Mouse (Mus musculus) T-helper 1 cell (primary cell): Measurements from ENCODE around the gene Ap1m2.
"Not testable (repeated sequence)": the region's sequence is repeated elsewhere in the genome, so short reads cannot be mapped to it uniquely, and the experiment has no call there.

Source experiments
- in situ Hi-C: fragments of 300-600 bp; cut with MboI, MseI; formaldehyde crosslinking; loops from one replicate; pipeline ENCODE4 v1.15.1; 2025; ENCODE audit warnings: high pct_unique_total_duplicates

Ap1m2 gene

GRCm38 (mm10) chr9:21261831-21262230 is 50.3 kb downstream of the Ap1m2 start:
- in situ Hi-C loops = no loop called here

- in situ Hi-C loops = no loop called here
These were observed 51.6 kb downstream of the Ap1m2 start for GRCm38 (mm10) chr9:21260491-21261040.

GRCm38 (mm10) chr9:21256349-21256748 is 55.8 kb downstream of the Ap1m2 start:
- in situ Hi-C loops = not testable (repeated sequence)

- in situ Hi-C loops = no loop called here
These were observed 57.4 kb downstream of the Ap1m2 start for GRCm38 (mm10) chr9:21254690-21255089.

- in situ Hi-C loops = no loop called here
These were observed 60.9 kb downstream of the Ap1m2 start for GRCm38 (mm10) chr9:21251116-21251735.

GRCm38 (mm10) chr9:21250509-21250908 is 61.6 kb downstream of the Ap1m2 start:
- in situ Hi-C loops = no loop called here

- in situ Hi-C loops = no loop called here
These were observed 62.3 kb downstream of the Ap1m2 start for GRCm38 (mm10) chr9:21249629-21250508.

GRCm38 (mm10) chr9:21248326-21248725 is 63.8 kb downstream of the Ap1m2 start, which contains the start of gene S1pr5:
Gene S1pr5 (minus strand): TSS chr9:21248443.
- in situ Hi-C loops = no loop called here

GRCm38 (mm10) chr9:21246342-21246741 is 65.8 kb downstream of the Ap1m2 start:
- in situ Hi-C loops = no loop called here

- in situ Hi-C loops = no loop called here
These were observed 67.0 kb downstream of the Ap1m2 start for GRCm38 (mm10) chr9:21245113-21245487.

- in situ Hi-C loops = no loop called here
These were observed 67.6 kb downstream of the Ap1m2 start for GRCm38 (mm10) chr9:21244428-21245112.
